Mouse (Mus musculus) limb, embryonic 14.5 days (tissue): ENCODE measurements at regions not wholly inside any gene's neighbourhood (a gene's known extent, or its start where the extent isn't known, plus 50 kb on each side); places are given as distances from the start of the nearest gene placed in this dataset.

Experiments used
- ATAC-seq: fragments of 200-750 bp; cut with Nextera tagmentation; 2 replicates; pipeline ENCODE4 v1.8.0; 2017; ENCODE audit warnings: low read depth, moderate number of reproducible peaks, moderate TSS enrichment; ENCODE audit not compliant: low FRiP score
- DNase-seq: peaks from one replicate; pipeline ENCODE4 v3.0.0-alpha.2; 2015; ENCODE audit warnings: low spot score
- H3K27ac ChIP-seq: fragments of 300-500 bp; sonication (generic); replicated peaks from 2 replicates; pipeline ENCODE4 v1.5.1; 2014; ENCODE audit warnings: low read depth, mild to moderate bottlenecking, low read length, moderate library complexity, mixed read lengths
- H3K27me3 ChIP-seq: fragments of 300-500 bp; sonication (generic); 2 replicates; pipeline ENCODE4 v1.6.1; 2014; ENCODE audit warnings: low read length, mixed read lengths; ENCODE audit not compliant: control insufficient read depth, insufficient read depth
- H3K36me3 ChIP-seq: fragments of 300-500 bp; sonication (generic); 2 replicates; pipeline ENCODE4 v1.6.1; 2014; ENCODE audit warnings: mild to moderate bottlenecking, low read length, moderate library complexity, mixed read lengths; ENCODE audit not compliant: control insufficient read depth, insufficient read depth
- H3K4me1 ChIP-seq: fragments of 300-500 bp; sonication (generic); 2 replicates; pipeline ENCODE4 v1.6.1; 2014; ENCODE audit warnings: antibody characterized with exemption, low read length, mixed read lengths; ENCODE audit not compliant: control insufficient read depth, insufficient read depth
- H3K4me2 ChIP-seq: fragments of 300-500 bp; sonication (generic); replicated peaks from 2 replicates; pipeline ENCODE4 v1.6.1; 2014; ENCODE audit warnings: low read depth, mild to moderate bottlenecking, low read length, moderate library complexity; ENCODE audit not compliant: severe bottlenecking
- H3K4me3 ChIP-seq: fragments of 300-500 bp; sonication (generic); replicated peaks from 2 replicates; pipeline ENCODE4 v1.5.1; 2014; ENCODE audit warnings: low read length
- H3K9ac ChIP-seq: fragments of 300-500 bp; sonication (generic); 2 replicates; pipeline ENCODE4 v1.6.1; 2014; ENCODE audit warnings: mild to moderate bottlenecking, low read depth, low read length, moderate library complexity; ENCODE audit not compliant: severe bottlenecking
- H3K9me3 ChIP-seq: fragments of 300-500 bp; sonication (generic); 2 replicates; pipeline ENCODE4 v1.6.1; 2016; ENCODE audit warnings: low read length; ENCODE audit not compliant: control insufficient read depth
- POLR2A ChIP-seq: fragments of 200-500 bp; IDR thresholded peaks from 2 replicates; pipeline ENCODE4 v1.8.0; 2012; ENCODE audit warnings: inconsistent platforms, mild to moderate bottlenecking, moderate library complexity, borderline replicate concordance; ENCODE audit not compliant: insufficient read depth, insufficient read length; ENCODE audit errors: extremely low read depth
- WGBS: fragments of 180-500 bp; shearing (Covaris S2); extraction: QIAGEN DNeasy Blood & Tissue Kit; methylation state at CpG from one replicate; pipeline ENCODE4 v1.1.7; 2014; 5-methylcytosine and 5-hydroxymethylcytosine counted together

- Histone ChIP-seq H3K9ac (no peak overlapping the region), H3K27me3 (no peaks in the 10 kb centered on the region), H3K9me3 (no peaks in the 10 kb centered on the region), H3K4me2 (no peak overlapping the region), H3K27ac (no peak overlapping the region), H3K36me3 (no peaks in the 10 kb centered on the region), H3K4me3 (no peak overlapping the region), H3K4me1 (no peaks in the 10 kb centered on the region)
- no peak for ATAC-seq
- no peak for TF ChIP-seq POLR2A
- 93% methylated on average over 1 of the region's 1 CpGs for WGBS
- no peak for DNase-seq
These were observed 121.4 kb upstream of the Otogl start for GRCm38 (mm10) chr10:108033317-108033795.

GRCm38 (mm10) chr10:108027506-108027905, 115.6 kb upstream of the Otogl start:
- H3K36me3 ChIP-seq: no peaks in the 10 kb centered on the region
- ATAC-seq (no peak), DNase-seq (no peak)
- no peak for TF ChIP-seq POLR2A
- no peaks in the 10 kb centered on the region for H3K9me3 ChIP-seq
- no peak overlapping the region for H3K4me2 ChIP-seq
- H3K27me3 ChIP-seq: no peaks in the 10 kb centered on the region
- H3K27ac ChIP-seq: no peak overlapping the region
- H3K9ac ChIP-seq: no peak overlapping the region
- H3K4me1 ChIP-seq: no peaks in the 10 kb centered on the region
- H3K4me3 ChIP-seq: no peak overlapping the region
- WGBS: 83% methylated on average over 2 of the region's 2 CpGs

GRCm38 (mm10) chr10:108024227-108024626, 112.3 kb upstream of the Otogl start:
- DNase-seq (no peak), ATAC-seq (no peak)
- H3K4me2 ChIP-seq: no peak overlapping the region
- no peak overlapping the region for H3K27ac ChIP-seq
- no peaks in the 10 kb centered on the region for H3K27me3 ChIP-seq
- 83% methylated on average over 6 of the region's 6 CpGs for WGBS
- H3K4me3 ChIP-seq: no peak overlapping the region
- TF ChIP-seq POLR2A: no peak
- no peak overlapping the region for H3K9ac ChIP-seq
- H3K4me1 ChIP-seq: no peaks in the 10 kb centered on the region
- H3K36me3 ChIP-seq: no peaks in the 10 kb centered on the region
- H3K9me3 ChIP-seq: no peaks in the 10 kb centered on the region

DNA sequence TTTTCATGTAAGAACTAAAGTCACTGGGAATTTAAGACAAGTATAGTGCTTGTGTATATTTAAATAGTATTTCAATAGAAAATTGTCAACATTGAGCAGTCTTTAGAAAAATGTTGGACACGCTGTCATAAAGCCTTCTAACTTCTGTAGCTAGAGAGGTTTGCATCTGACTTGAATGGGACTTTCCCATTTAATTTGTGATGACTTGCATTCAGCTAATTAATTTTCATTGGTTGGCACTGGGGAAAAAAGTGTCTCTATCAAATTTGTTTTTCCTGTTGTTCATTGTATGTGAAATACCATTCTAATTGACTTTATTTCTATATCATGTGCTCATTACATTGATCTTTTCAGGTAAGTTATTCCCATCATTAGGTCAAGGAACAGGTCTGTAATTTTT, 104.6 kb upstream of the Otogl start:
- Histone ChIP-seq H3K9me3 (no peaks in the 10 kb centered on the region), H3K27ac (no peak overlapping the region), H3K4me2 (no peak overlapping the region), H3K36me3 (no peaks in the 10 kb centered on the region), H3K4me3 (no peak overlapping the region), H3K4me1 (no peaks in the 10 kb centered on the region), H3K27me3 (no peaks in the 10 kb centered on the region), H3K9ac (no peak overlapping the region)
- 85% methylated on average over 1 of the region's 1 CpGs for WGBS
- ATAC-seq (no peak), DNase-seq (no peak)
- no peak for TF ChIP-seq POLR2A

DNA sequence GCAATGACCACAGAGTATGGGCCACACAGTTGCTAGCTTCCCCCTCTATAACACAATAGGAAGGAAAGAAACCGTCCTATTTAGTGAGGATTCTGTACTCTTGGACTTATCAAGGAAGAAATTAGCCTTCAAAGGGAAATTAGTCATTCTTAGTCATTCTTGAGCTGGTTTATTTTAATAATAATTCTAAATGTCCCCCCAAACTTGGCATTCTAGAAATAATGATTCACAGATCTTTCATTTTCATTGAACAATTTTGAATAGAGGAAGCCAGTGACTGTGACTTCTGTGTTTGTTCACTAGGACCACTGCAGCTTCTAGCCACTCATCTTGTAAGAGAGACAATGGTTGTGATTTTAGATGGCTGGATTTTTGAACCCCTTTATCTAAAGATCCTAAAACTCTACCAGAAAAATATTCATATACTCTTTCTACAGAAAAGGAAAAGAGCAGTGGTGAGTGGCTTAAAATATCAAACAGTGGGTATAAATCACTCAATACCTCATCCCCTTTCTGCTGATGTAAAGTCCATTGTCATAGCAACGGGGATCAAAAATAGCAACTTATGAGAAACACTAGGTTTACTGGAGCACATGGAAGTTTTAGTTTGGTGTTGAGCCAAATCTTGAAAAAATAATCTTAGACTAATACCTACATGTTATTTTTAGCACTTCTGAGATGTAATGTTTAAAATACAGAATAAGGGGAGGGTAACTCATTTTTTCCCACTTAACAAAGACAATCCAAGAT, 83.1 kb upstream of the Otogl start:
- Histone ChIP-seq H3K27me3 (no peaks in the 10 kb centered on the region), H3K9me3 (no peaks in the 10 kb centered on the region), H3K4me2 (no peak overlapping the region), H3K4me1 (no peaks in the 10 kb centered on the region), H3K36me3 (no peaks in the 10 kb centered on the region), H3K4me3 (no peak overlapping the region), H3K27ac (no peak overlapping the region), H3K9ac (no peak overlapping the region)
- WGBS: 66% methylated on average over 2 of the region's 2 CpGs
- peak; percentile 61 for DNase-seq
- no peak for ATAC-seq
- no peak for TF ChIP-seq POLR2A
